Mouse (Mus musculus) megakaryocyte, embryonic 14.5 days (primary cell): Measurements from ENCODE around the gene Gm9733. TPM values are rescaled to one million over a fixed set of nuclear protein-coding genes. Genes with fewer than 3 reads are reported as not detected.
"Not testable (repeated sequence)": the region's sequence is repeated elsewhere in the genome, so short reads cannot be mapped to it uniquely, and the experiment has no call there.

Experiments
- H3K27me3 ChIP-seq: replicated peaks from 2 replicates; pipeline ENCODE3; 2012; ENCODE audit warnings: inconsistent platforms
- H3K36me3 ChIP-seq: replicated peaks from 2 replicates; pipeline ENCODE3; 2012; ENCODE audit warnings: low read length, inconsistent platforms, mixed read lengths
- H3K4me1 ChIP-seq: 2 replicates; pipeline ENCODE4 v1.6.1; 2012; ENCODE audit warnings: inconsistent platforms
- H3K4me3 ChIP-seq: replicated peaks from 2 replicates; pipeline ENCODE3; 2012; ENCODE audit warnings: moderate library complexity, mild to moderate bottlenecking, inconsistent platforms
- H3K9me3 ChIP-seq: 2 replicates; pipeline ENCODE4 v1.6.1; 2012; ENCODE audit warnings: inconsistent platforms
- FLI1 ChIP-seq: IDR thresholded peaks from 2 replicates; pipeline ENCODE4 v1.6.1; 2012; ENCODE audit warnings: low read length, inconsistent platforms, mixed read lengths
- GATA1 ChIP-seq: IDR thresholded peaks from 3 replicates; pipeline ENCODE4 v1.6.1; 2012; ENCODE audit warnings: mixed read lengths, low read length, inconsistent platforms, borderline replicate concordance
- polyA plus RNA-seq: library from polyadenylated mRNA; stranded (reverse); fragments of >175 nt; gene quantifications from 2 replicates; pipeline ENCODE4 v1.2.3, GENCODE M21; 2012; ENCODE audit warnings: low replicate concordance; ENCODE audit not compliant: insufficient read depth

Gene Gm9733
- polyA plus RNA-seq: not detected in 2 replicates

GRCm38 (mm10) chr3:15332063-15332462 is at the start of gene Gm9733:
Gene Gm9733, minus strand, starts transcription at chr3:15332302.
- H3K36me3 ChIP-seq: no peaks in the 10 kb centered on the region
- no peaks in the 10 kb centered on the region for H3K27me3 ChIP-seq
- H3K4me1 ChIP-seq: no peaks in the 10 kb centered on the region
- H3K9me3 ChIP-seq: no peaks in the 10 kb centered on the region
- TF ChIP-seq GATA1: no peak
- TF ChIP-seq FLI1: no peak
- no peak within 1 kb of the TSS for H3K4me3 ChIP-seq

GRCm38 (mm10) chr3:15355690-15356089 is 23.6 kb upstream of the Gm9733 start:
- H3K27me3 ChIP-seq, H3K9me3 ChIP-seq, H3K4me1 ChIP-seq: not testable (repeated sequence)

GRCm38 (mm10) chr3:15350318-15350717 is 18.2 kb upstream of the Gm9733 start:
- not testable (repeated sequence) for H3K4me3 ChIP-seq, H3K4me1 ChIP-seq, H3K9me3 ChIP-seq, H3K36me3 ChIP-seq, H3K27me3 ChIP-seq

More at GRCm38 (mm10) chr3:15355690-15356089, 23.6 kb upstream of the Gm9733 start:
- H3K4me3 ChIP-seq, H3K36me3 ChIP-seq: not testable (repeated sequence)

- not testable (repeated sequence) for H3K9me3 ChIP-seq
Observed at GRCm38 (mm10) chr3:15345606-15346005, 13.5 kb upstream of the Gm9733 start.

GRCm38 (mm10) chr3:15340287-15340686 is 8.2 kb upstream of the Gm9733 start:
- H3K4me3 ChIP-seq: no peak overlapping the region
- TF ChIP-seq GATA1 (no peak), FLI1 (no peak)
- no peaks in the 10 kb centered on the region for H3K9me3 ChIP-seq
- H3K27me3 ChIP-seq: no peaks in the 10 kb centered on the region
- H3K4me1 ChIP-seq: no peaks in the 10 kb centered on the region
- H3K36me3 ChIP-seq: no peaks in the 10 kb centered on the region

More at GRCm38 (mm10) chr3:15345606-15346005, 13.5 kb upstream of the Gm9733 start:
- not testable (repeated sequence) for H3K36me3 ChIP-seq, H3K27me3 ChIP-seq, H3K4me1 ChIP-seq, H3K4me3 ChIP-seq

GRCm38 (mm10) chr3:15334182-15334581 is 2.1 kb upstream of the Gm9733 start:
- no peak for TF ChIP-seq FLI1
- no peak for TF ChIP-seq GATA1
- Histone ChIP-seq H3K4me1 (no peaks in the 10 kb centered on the region), H3K9me3 (no peaks in the 10 kb centered on the region), H3K4me3 (no peak overlapping the region), H3K36me3 (no peaks in the 10 kb centered on the region), H3K27me3 (no peaks in the 10 kb centered on the region)

- no peaks in the 10 kb centered on the region for H3K36me3 ChIP-seq
- H3K4me1 ChIP-seq: no peaks in the 10 kb centered on the region
- no peaks in the 10 kb centered on the region for H3K9me3 ChIP-seq
- no peak for TF ChIP-seq GATA1
- no peak for TF ChIP-seq FLI1
- H3K27me3 ChIP-seq: no peaks in the 10 kb centered on the region
- no peak overlapping the region for H3K4me3 ChIP-seq
Observed at GRCm38 (mm10) chr3:15331545-15331944, 557 bp downstream of the Gm9733 start.

- Histone ChIP-seq H3K36me3 (no peaks in the 10 kb centered on the region), H3K27me3 (no peaks in the 10 kb centered on the region), H3K4me3 (no peak overlapping the region), H3K4me1 (no peaks in the 10 kb centered on the region), H3K9me3 (no peaks in the 10 kb centered on the region)
- TF ChIP-seq FLI1: no peak
- TF ChIP-seq GATA1: no peak
Observed at GRCm38 (mm10) chr3:15329549-15329948, 2.6 kb downstream of the Gm9733 start.

- no peaks in the 10 kb centered on the region for H3K36me3 ChIP-seq
- H3K9me3 ChIP-seq: no peaks in the 10 kb centered on the region
- TF ChIP-seq FLI1 (no peak), GATA1 (no peak)
- H3K4me3 ChIP-seq: no peak overlapping the region
- no peaks in the 10 kb centered on the region for H3K4me1 ChIP-seq
- H3K27me3 ChIP-seq: no peaks in the 10 kb centered on the region
Observed at GRCm38 (mm10) chr3:15284424-15285328, 47.4 kb downstream of the Gm9733 start.

- TF ChIP-seq FLI1: no peak
- no peak for TF ChIP-seq GATA1
- Histone ChIP-seq H3K4me3 (no peak overlapping the region), H3K4me1 (no peaks in the 10 kb centered on the region), H3K9me3 (no peaks in the 10 kb centered on the region), H3K36me3 (no peaks in the 10 kb centered on the region), H3K27me3 (no peaks in the 10 kb centered on the region)
Observed at GRCm38 (mm10) chr3:15275899-15276526, 56.1 kb downstream of the Gm9733 start.

GRCm38 (mm10) chr3:15264450-15264849 is 67.7 kb downstream of the Gm9733 start:
- no peak for TF ChIP-seq FLI1
- TF ChIP-seq GATA1: no peak
- H3K4me1 ChIP-seq: no peaks in the 10 kb centered on the region
- H3K36me3 ChIP-seq: no peaks in the 10 kb centered on the region
- H3K27me3 ChIP-seq: no peaks in the 10 kb centered on the region
- H3K4me3 ChIP-seq: no peak overlapping the region
- H3K9me3 ChIP-seq: no peaks in the 10 kb centered on the region
